Mouse (Mus musculus): Measurements from ENCODE around the gene Atxn1. TPM values are rescaled to one million over a fixed set of nuclear protein-coding genes. Genes with fewer than 3 reads are reported as not detected.

The Atxn1 gene
- total and polyA plus RNA-seq, 3 experiments: 0.39 to 1.1 TPM; not detected in 1

DNA sequence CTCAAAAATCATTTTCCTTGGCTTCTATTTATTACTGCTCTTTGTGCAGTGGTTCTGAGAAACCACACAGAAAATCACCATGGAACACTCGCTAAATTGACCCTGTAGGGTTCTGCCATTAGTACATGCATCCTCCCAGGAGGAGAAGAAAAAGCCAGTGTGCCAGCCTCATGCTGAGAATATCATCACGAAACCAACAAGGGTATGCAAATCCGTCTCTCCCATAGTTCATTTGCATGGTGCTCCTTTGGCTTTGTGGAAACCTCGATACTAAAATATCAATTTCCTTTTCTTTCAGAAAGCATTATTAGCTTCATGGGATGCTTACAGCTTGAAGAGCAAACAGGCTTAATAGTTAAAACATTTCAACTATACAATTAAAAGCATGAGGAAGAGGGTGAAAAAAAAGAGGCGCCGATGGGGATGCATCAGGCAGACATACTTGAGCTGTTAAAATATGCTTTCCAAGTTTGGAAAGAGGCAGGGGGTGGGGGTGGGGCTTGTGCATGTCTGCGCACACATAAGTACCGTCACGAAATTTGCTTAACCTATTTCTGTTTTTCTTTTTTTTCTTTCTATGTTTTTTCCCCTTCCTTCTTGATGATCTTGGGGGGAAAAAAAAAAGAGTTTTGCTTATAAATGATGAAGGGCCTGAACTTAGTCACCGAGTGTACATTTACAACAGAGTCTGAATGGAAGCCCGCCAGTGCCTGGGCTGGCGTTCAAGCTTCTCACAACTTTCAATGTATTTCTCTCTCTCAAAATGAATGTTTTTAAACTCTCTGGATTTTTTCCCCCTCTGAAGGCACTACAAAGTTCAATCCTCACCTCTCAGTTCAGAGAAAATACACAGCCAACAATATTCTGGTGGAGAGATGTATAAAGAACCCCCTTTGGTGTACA, 303.3 kb downstream of the Atxn1 start:
- TF ChIP-seq POLR2A (IDR thresholded peaks at IDR 0.05; ENCODE audit: control insufficient read depth in 1 of 2, insufficient read depth in 1 of 2, low read depth in 1 of 2, low read length in 2 of 2, poor library complexity in 1 of 2) (no peak), UBTF (IDR thresholded peaks at IDR 0.05; ENCODE audit: borderline replicate concordance, insufficient read depth, low read depth, low read length) (no peak), MYB (IDR thresholded peaks at IDR 0.05; ENCODE audit: low read depth, low read length) (no peak), MEF2A (IDR thresholded peaks at IDR 0.05; ENCODE audit: extremely low read depth, insufficient replicate concordance, low read depth, low read length, poor library complexity, severe bottlenecking) (no peak), NELFE (IDR thresholded peaks at IDR 0.05; ENCODE audit: low read depth, low read length) (no peak), JUND (IDR thresholded peaks at IDR 0.05; ENCODE audit: low read depth, low read length) (no peak), EP300 (IDR thresholded peaks at IDR 0.05; ENCODE audit: low read depth in 1 of 2, low read length in 2 of 2) (no peak), ELF1 (IDR thresholded peaks at IDR 0.05; ENCODE audit: low read depth, low read length) (no peak)
- Histone ChIP-seq H3K4me3 (ENCODE audit: control insufficient read depth in 1 of 2, insufficient read depth in 1 of 2, low read depth in 2 of 2, low read length in 2 of 2) (no peak overlapping the region), H3K4me1 (ENCODE audit: control insufficient read depth in 1 of 2, insufficient read depth in 2 of 2, low read length in 2 of 2) (no peaks in the 10 kb centered on the region), H3K79me2 (ENCODE audit: control insufficient read depth, insufficient read depth, low read length, poor library complexity) (no peaks in the 10 kb centered on the region), H3K9ac (ENCODE audit: control insufficient read depth, low read depth, low read length, poor library complexity, severe bottlenecking) (no peak overlapping the region), H3K9me3 (replicated peaks; ENCODE audit: insufficient read depth, low read length) (no peaks in the 10 kb centered on the region), H3K27ac (ENCODE audit: control insufficient read depth, low read depth, low read length) (no peak overlapping the region), H3K36me3 (ENCODE audit: control insufficient read depth in 1 of 2, insufficient read depth in 2 of 2, low read length in 2 of 2) (no peaks in the 10 kb centered on the region), H3K27me3 (ENCODE audit: control insufficient read depth in 1 of 2, insufficient read depth in 2 of 2, low read length in 2 of 2) (no peaks in the 10 kb centered on the region)
- no peak for DNase-seq (ENCODE audit: low read depth, low spot score)

DNA sequence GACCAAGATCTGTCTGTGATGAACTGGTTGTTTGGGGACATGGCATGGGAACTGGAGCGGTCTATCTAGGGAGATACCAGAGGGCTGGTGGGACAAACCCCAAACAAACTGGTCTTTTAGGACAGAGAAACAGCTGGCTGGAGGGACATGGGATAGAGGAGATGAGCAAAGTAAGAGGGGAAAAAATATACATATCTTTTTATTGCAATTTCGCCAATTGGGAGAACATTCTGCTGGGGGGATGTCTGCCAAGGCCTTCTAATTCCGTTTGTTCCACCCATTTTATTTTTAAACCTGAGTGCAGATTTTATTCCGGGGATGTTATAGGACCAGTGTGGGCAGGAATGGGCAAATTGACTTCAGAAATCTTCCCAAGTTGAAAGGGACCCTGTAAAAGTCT, 305.0 kb downstream of the Atxn1 start:
- no peaks in the 10 kb centered on the region for H3K79me2 ChIP-seq (ENCODE audit: control insufficient read depth, insufficient read depth, low read length, poor library complexity)
- no peak overlapping the region for H3K4me3 ChIP-seq (ENCODE audit: control insufficient read depth in 1 of 2, insufficient read depth in 1 of 2, low read depth in 2 of 2, low read length in 2 of 2)
- no peaks in the 10 kb centered on the region for H3K4me1 ChIP-seq (ENCODE audit: control insufficient read depth in 1 of 2, insufficient read depth in 2 of 2, low read length in 2 of 2)
- no peak overlapping the region for H3K9ac ChIP-seq (ENCODE audit: control insufficient read depth, low read depth, low read length, poor library complexity, severe bottlenecking)
- H3K36me3 ChIP-seq (ENCODE audit: control insufficient read depth in 1 of 2, insufficient read depth in 2 of 2, low read length in 2 of 2): no peaks in the 10 kb centered on the region
- H3K27me3 ChIP-seq (ENCODE audit: control insufficient read depth in 1 of 2, insufficient read depth in 2 of 2, low read length in 2 of 2): no peaks in the 10 kb centered on the region
- H3K27ac ChIP-seq (ENCODE audit: control insufficient read depth, low read depth, low read length): no peak overlapping the region
- no peak for DNase-seq (ENCODE audit: low read depth, low spot score)
- TF ChIP-seq JUND (IDR thresholded peaks at IDR 0.05; ENCODE audit: low read depth, low read length): no peak
- TF ChIP-seq SIN3A (IDR thresholded peaks at IDR 0.05; ENCODE audit: low read length): no peak
- no peak for TF ChIP-seq TCF12 (IDR thresholded peaks at IDR 0.05; ENCODE audit: low read depth, low read length)
- no peak for TF ChIP-seq POLR2AphosphoS5 (IDR thresholded peaks at IDR 0.05; ENCODE audit: borderline replicate concordance, low read depth, low read length)
- no peak for TF ChIP-seq USF1 (IDR thresholded peaks at IDR 0.05; ENCODE audit: low read depth, low read length)
- no peak for TF ChIP-seq CTCF (IDR thresholded peaks at IDR 0.05 in 2 of 3, conservative IDR thresholded peaks at IDR 0.05 in 1 of 3; ENCODE audit: control insufficient read depth in 1 of 3, insufficient read depth in 1 of 3, low read depth in 2 of 3, low read length in 3 of 3, poor library complexity in 1 of 3, severe bottlenecking in 1 of 3)
- TF ChIP-seq ELF1 (IDR thresholded peaks at IDR 0.05; ENCODE audit: low read depth, low read length): no peak
- TF ChIP-seq HCFC1 (IDR thresholded peaks at IDR 0.05; ENCODE audit: low read depth, low read length): no peak
- TF ChIP-seq ZNF384 (IDR thresholded peaks at IDR 0.05; ENCODE audit: low read depth, low read length): no peak
- TF ChIP-seq UBTF (IDR thresholded peaks at IDR 0.05; ENCODE audit: borderline replicate concordance, insufficient read depth, low read depth, low read length): no peak
- no peak for TF ChIP-seq POLR2A (IDR thresholded peaks at IDR 0.05; ENCODE audit: control insufficient read depth in 1 of 2, insufficient read depth in 1 of 2, low read depth in 1 of 2, low read length in 2 of 2, poor library complexity in 1 of 2)
- no peak for TF ChIP-seq GATA1 (IDR thresholded peaks at IDR 0.05; ENCODE audit: low read depth, low read length)
- TF ChIP-seq E2F4 (IDR thresholded peaks at IDR 0.05; ENCODE audit: borderline replicate concordance, low read depth, low read length): no peak
- no peak for TF ChIP-seq MYC (IDR thresholded peaks at IDR 0.05; ENCODE audit: low read depth, low read length)
- no peak for TF ChIP-seq MXI1 (IDR thresholded peaks at IDR 0.05; ENCODE audit: low read depth, low read length)
- TF ChIP-seq CHD1 (IDR thresholded peaks at IDR 0.05; ENCODE audit: low read depth, low read length): no peak
- no peak for TF ChIP-seq ZC3H11A (IDR thresholded peaks at IDR 0.05; ENCODE audit: low read depth, low read length)
- no peak for TF ChIP-seq RCOR1 (IDR thresholded peaks at IDR 0.05; ENCODE audit: low read depth, low read length)
- TF ChIP-seq ETS1 (IDR thresholded peaks at IDR 0.05; ENCODE audit: low read depth, low read length): no peak
- no peak for TF ChIP-seq GABPA (IDR thresholded peaks at IDR 0.05; ENCODE audit: low read depth, low read length)
- H3K9me3 ChIP-seq (replicated peaks; ENCODE audit: insufficient read depth, low read length): no peaks in the 10 kb centered on the region
